Mouse (Mus musculus): ENCODE results near the gene Kcns3. TPM values are rescaled to one million over a fixed set of nuclear protein-coding genes. Genes with fewer than 3 reads are reported as not detected.

The Kcns3 gene
- polyA plus RNA-seq (2017; shearing (Covaris generic)), result not detected

DNA sequence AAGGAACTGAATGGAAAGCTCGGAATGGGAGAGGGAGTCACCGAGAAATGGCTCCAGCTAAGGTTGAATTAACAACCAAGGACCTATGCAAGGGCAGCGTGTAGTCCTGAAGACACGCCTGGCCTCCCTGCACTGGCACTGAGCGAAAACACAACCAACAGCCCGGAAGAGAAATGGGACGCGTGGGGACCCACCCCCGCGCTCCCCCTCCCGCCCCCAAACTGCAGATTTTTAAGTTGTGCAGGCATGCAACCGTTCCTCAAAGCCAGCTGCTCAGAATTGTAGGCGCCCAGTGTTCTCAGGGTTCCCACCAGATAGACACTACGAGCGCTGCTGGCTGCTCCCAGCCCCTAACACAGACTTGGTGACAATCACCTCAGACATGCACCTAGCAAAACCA lies at the start of gene Kcns3:
Gene Kcns3 (minus strand): TSS at position 42 of the 400 bp plus-strand sequence.

Other genes with a start within 250 kb of the Kcns3 start
- under 1 TPM in 1 of 2 experiments, not detected in 1; 0.63 TPM for gene Msgn1, start 57.9 kb upstream of the Kcns3 start, polyA plus RNA-seq (2017; shearing (Covaris generic))
- 1 to 10 TPM; 1.8 to 3.0 TPM for gene Gen1, start 114.7 kb upstream of the Kcns3 start, polyA plus RNA-seq (2017; shearing (Covaris generic))
- gene Smc6, start 114.8 kb upstream of the Kcns3 start, polyA plus RNA-seq (2017; shearing (Covaris generic)), result 100 to 1,000 TPM; 146 to 181 TPM